Mouse (Mus musculus): ENCODE data around the gene Cwh43. TPM values are rescaled to one million over a fixed set of nuclear protein-coding genes. Genes with fewer than 3 reads are reported as not detected.

Gene Cwh43
- polyA plus RNA-seq (2014; fragmentation: Illumina TruSeq; extraction: RNeasy Lipid Tissue Mini Kit (QIAGEN cat#74804); ENCODE audit: insufficient read depth, low read depth, low replicate concordance): not detected

DNA sequence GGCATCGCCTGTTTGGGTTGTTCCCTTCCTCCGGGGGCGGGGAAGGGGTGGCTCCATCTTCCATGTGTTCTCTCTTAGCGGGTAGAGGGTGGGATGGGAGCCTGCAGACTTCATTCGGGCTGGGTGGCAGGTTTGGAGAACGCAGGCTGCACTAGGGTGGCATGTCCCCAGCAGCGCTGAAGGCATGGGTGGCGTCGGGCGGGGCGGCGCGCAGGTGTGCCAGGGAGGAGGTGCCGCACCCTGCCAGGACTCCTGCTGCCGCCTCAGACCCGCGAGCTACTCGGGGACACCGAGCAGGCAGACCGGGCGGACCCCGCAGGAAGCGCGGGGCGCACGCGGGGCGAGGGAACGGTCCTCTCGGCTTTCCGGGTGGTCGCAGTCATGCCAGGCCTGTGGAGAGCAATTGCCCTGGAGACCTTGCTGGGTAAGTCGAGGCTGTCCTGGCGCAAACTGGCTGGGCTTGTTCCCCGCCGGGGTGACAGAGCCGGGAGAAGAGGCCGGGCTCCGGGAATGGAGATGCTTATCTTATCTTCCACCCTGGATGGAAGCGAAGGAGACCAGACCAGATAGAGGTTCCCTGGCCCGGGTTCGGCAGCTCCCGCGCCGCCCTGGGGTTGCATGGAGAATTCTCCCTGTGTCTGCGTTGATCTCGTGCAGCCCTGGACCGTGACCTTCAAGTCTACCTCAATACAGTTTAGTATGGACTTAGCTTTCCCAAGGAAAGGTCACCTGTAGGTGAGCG lies at the start of gene Cwh43:
Cwh43 (plus strand) TSS at position 95 of the 742 bp plus-strand sequence.

DNA sequence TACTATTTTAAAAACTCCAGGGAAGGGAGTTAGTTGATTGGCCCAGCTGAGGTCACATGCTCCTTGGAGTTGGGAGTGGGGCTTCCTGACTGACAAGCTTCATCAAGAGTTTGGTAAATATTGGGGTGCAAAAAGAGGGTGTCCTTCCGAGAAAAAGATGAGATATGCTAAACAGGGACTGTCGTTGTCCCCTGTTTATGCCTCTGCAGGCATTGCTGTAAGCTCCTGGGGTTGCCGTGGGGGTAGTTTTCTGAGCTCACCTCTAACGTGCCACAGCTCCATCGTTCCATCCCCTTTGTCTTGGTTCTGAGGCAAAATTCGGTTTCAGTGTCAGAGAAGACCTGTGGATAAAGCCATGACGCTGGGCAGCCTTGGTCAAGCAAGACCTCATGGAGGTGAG lies 74.8 kb downstream of the Cwh43 start, which contains the start of gene Dcun1d4:
Dcun1d4 (plus strand) TSS at position 301 of the 400 bp plus-strand sequence.

Other genes with a start within 250 kb of the Cwh43 start
- 13.2 TPM for gene Fryl, start 149.5 kb upstream of the Cwh43 start, polyA plus RNA-seq (2014; fragmentation: Illumina TruSeq; extraction: RNeasy Lipid Tissue Mini Kit (QIAGEN cat#74804); ENCODE audit: insufficient read depth, low read depth, low replicate concordance)
- gene Ociad1, start 113.3 kb upstream of the Cwh43 start, polyA plus RNA-seq (2014; fragmentation: Illumina TruSeq; extraction: RNeasy Lipid Tissue Mini Kit (QIAGEN cat#74804); ENCODE audit: insufficient read depth, low read depth, low replicate concordance): 180 TPM
- gene Ociad2, start 65.0 kb upstream of the Cwh43 start, polyA plus RNA-seq (2014; fragmentation: Illumina TruSeq; extraction: RNeasy Lipid Tissue Mini Kit (QIAGEN cat#74804); ENCODE audit: insufficient read depth, low read depth, low replicate concordance): 10.8 TPM
- 5.7 TPM for gene Dcun1d4, start 74.9 kb downstream of the Cwh43 start, polyA plus RNA-seq (2014; fragmentation: Illumina TruSeq; extraction: RNeasy Lipid Tissue Mini Kit (QIAGEN cat#74804); ENCODE audit: insufficient read depth, low read depth, low replicate concordance)
- not detected for gene Lrrc66, start 226.5 kb downstream of the Cwh43 start, polyA plus RNA-seq (2014; fragmentation: Illumina TruSeq; extraction: RNeasy Lipid Tissue Mini Kit (QIAGEN cat#74804); ENCODE audit: insufficient read depth, low read depth, low replicate concordance)
- 11.0 TPM for gene Sgcb, start 241.7 kb downstream of the Cwh43 start, polyA plus RNA-seq (2014; fragmentation: Illumina TruSeq; extraction: RNeasy Lipid Tissue Mini Kit (QIAGEN cat#74804); ENCODE audit: insufficient read depth, low read depth, low replicate concordance)
- gene Spata18, start 245.3 kb downstream of the Cwh43 start, polyA plus RNA-seq (2014; fragmentation: Illumina TruSeq; extraction: RNeasy Lipid Tissue Mini Kit (QIAGEN cat#74804); ENCODE audit: insufficient read depth, low read depth, low replicate concordance): 4.0 TPM